Mouse (Mus musculus): ENCODE results near the gene Faap100. TPM values are rescaled to one million over a fixed set of nuclear protein-coding genes. Genes with fewer than 3 reads are reported as not detected.

Faap100 gene
- total RNA-seq, 2 experiments from 2014 or later: 16.7 to 16.9 TPM

DNA sequence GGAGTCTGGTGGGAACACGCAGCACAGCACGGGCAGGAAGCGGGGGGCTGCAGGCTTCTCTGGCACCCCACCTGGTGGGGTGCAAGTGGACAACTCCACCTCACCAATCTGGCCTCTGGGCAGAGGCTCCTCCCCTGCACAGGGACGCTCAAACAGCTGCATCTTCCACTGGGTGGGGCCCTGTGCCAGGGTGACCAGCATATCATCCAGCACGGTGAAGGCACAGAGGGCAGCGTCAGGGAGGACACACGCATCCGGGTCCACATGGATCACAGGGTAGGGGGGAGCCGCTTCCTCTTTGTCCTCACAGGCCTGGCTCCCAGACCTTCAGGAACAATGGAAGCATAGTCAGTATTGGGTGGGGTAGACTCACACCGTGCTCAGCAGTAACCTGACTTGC is 1.2 kb downstream of the Faap100 start:
- DNase-seq (ENCODE audit: low spot score in 2 of 2): no peak

DNA sequence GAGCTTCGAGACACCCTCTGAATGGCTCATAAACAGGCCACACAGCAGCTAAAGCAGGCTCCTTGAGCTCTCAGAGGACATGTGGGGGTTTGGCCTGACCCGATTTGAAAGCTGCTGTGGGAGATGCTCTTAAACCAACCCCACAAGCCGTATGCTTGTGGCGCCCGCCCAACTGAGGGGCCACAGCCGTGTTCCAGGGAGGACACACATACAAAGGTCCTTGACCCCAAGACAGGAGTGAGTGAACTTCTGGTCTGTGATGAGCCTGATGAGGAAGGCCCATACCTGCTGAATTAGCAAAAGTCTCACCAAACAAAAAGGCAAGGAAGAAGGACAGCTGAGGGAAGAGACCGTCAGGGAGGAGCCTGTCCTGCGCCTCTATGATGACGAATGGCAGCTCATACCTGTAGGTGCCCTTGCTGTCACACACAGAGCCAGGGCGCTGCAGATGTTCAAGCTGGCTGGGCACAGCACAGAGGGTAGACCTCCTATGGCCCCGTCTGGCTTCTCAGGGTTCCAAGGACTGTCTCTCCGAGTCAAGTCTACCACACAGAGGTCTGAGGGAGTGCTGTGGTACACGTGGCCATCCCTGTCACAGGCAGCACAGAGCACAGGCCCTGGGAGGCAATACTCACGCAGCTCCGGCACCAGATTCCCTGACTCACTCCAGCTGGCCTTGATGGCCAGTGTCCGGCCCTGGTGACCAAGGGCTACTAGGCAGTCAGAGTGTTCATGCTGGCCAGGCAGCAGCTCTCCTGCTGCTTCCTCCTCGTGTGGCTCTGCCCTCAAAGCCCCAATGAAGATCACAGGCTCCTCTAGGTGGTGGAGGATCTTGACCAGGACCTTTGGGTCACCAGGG is 2.0 kb downstream of the Faap100 start:
- no peak for DNase-seq (ENCODE audit: low spot score in 2 of 2)

DNA sequence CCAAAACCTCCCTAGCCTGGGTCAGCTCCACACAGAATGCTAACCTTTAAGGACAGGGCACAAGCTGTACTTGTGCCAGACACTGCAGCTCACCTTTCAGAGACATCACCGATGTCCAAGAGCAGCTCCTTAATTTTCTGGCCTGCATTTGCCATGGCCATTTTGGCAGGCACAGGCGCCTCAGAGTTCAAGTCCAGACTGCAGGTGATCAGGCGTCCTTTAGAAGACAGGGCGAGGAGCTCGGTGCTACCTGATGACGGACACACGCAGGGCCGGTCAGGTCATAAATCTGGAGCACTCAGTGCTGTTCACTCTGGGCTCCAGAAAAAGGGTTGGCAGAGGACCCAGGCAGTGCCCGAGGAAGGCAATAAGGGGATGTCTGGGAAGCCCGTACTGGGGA is 3.2 kb downstream of the Faap100 start:
- no peak for DNase-seq (ENCODE audit: low spot score in 2 of 2)

DNA sequence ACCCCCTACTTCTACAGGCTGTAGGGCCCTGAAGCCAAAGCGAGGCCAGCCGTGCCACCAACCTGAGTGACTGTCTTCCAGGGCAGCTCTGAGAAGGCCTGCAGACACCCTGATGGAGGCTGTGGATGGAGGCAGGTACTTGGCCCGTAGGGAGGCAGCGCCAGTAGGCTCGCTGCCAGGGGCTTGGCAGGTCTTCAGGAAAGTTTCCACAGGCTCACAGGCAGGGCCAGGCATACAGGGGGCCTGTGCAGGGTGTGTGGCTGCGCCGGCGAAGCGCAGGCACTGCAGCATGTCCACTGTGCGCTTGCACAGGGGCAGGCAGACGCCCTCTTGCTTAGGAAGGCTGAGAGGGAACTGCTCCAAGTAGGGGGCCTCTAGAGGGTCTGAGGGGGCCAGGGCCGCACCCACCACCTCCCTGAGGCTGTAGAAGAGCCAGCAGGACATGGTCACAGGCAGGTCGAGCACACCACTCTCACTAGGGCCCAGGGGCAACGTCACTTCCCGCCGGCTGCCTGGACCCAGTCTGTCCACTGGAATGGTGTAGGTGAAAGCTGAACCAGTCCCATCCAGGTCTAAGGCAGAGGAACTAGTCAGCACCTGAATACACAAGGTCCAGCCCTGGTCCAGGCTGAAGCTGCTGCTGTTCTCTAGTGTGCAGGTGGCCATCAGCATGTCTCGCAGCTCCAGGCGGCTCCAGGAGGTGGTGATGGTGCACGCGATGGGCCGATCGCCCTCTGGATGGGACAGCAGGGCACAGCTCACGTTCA is 4.6 kb downstream of the Faap100 start:
- no peak for DNase-seq (ENCODE audit: low spot score in 2 of 2)

DNA sequence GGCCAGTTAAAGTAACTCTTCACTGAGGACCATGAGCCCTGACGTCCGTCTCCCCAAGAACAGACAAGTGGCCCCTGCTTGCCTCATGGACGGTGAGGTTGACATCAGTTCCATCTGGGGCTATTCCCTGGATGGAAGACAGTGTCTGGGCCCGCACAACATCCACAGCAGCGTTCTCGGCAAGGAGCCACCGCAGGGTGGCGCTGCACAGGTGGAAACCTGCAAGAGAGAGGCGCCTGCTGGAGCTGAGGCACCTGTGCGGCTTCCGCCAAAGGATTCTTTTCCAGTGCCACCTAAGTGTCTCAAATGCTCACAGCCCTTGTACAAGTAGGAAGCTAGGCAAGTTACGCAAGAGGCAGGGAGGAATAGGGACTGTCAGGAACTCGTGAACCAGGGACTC is 5.5 kb downstream of the Faap100 start:
- DNase-seq (ENCODE audit: low spot score in 2 of 2): no peak

DNA sequence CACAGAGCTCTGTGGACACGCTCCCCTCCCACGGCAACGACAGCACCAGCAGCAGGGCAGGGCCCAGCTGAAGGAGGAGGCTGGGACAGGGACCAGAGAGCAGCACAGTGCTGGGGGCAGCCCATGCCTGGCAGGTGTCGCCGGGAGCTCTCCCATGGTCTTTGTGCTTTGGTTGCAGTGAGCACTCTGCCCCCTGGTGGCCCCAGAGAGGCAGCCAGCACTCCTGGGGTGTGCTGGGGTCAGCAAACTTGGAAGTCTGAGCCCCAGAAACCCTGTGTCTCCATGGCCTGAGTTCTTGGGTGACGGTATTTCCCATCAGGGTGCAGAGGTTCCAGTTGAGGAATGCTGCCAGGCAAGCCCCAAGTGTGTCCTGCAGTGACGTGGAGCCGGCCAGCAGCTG is 8.9 kb downstream of the Faap100 start:
- peak in 1 of 2 experiments; percentile 69 for DNase-seq (ENCODE audit: low spot score in 2 of 2)

DNA sequence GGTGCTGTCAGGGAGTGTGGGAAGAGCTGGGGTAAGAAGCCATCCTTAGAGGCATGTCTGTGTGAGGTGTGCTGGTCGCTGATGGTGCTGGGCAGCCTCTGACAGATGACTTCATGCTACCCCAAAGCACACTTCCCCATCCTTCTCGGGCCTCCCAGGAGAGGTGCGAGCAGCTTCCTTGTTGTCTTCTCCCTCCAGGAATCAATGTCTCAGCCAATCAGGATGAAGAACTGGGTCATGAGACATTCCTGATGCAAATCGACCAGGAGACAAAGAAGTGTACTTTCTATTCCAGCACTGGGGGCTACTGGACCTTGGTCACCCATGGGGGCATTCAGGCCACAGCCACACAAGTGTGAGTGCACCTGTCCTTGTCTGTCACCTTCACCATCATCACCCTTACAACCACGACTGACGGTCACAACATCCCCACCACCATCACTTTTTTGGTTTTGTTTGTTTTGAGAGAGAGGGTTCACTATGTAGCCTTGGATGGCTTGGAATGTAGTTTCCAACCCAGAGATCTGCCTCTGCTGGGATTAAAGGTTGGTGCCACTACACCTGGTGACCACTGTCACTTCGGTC is 12.0 kb downstream of the Faap100 start:
- DNase-seq (ENCODE audit: low spot score in 2 of 2): no peak

DNA sequence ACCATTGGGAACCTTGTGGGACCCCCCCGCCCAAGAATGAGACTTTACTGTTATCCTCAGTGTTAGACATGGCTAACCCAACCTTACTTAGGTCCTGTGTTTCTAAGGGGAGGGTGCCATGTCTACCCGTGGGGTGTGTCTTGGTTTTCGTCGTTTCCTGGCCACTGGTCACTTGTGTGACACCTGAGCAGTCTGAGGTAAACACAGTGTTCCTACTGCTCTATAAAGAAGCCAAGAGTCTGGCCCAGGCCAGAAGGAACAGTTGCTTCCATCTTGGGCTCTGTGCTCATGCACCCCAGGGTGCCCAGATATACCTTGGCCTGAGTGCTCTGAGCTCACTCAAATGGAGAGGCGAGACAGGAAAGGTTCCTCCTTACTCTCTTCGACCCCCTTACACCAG is 15.7 kb downstream of the Faap100 start:
- DNase-seq (ENCODE audit: low spot score in 2 of 2): no peak

DNA sequence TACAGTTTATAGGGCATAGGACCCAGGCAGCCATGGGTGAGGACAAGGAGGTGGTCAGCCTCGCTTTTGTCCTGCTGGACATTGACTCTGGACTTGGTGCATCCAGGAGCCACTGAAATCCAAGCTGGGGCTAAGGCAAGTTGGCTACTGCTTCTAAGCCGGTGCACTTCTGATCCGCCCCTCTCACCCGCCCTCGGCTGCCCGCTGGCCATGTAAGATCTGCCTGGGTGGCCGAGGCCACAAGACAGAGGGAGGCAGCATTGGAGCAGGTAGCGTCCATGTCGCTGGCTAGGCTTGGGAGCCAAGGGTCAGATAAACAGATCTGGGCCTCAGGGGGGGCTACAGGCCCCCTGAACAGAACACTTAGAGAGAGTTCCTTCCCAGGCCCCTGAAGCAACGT is 17.3 kb downstream of the Faap100 start, which contains the start of gene Fscn2:
TSS of gene Fscn2 (plus strand) at position 240 of the 400 bp plus-strand sequence.
- DNase-seq (ENCODE audit: low spot score in 2 of 2): peak in 1 of 2 experiments; percentile 14

DNA sequence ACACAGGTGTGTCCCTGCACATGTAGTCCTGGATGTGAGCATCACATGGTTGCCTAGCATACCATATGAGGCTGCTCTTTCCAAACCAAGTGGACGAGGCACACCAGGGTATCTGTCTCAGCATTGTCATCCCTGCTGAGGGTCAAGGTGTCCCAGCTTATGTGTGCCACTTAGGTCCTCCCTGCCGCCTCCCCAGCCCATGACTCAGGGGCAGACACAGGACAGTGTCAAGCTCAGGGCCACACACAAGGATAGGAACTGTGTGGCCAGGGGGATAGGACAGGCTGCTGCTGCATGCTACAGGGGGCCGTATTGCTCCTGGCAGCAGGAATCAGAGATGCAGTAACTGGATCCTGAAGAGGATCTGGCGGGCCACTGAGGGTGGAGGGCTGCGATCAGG is 17.8 kb downstream of the Faap100 start:
- peak in 1 of 2 experiments; percentile 14 for DNase-seq (ENCODE audit: low spot score in 2 of 2)

DNA sequence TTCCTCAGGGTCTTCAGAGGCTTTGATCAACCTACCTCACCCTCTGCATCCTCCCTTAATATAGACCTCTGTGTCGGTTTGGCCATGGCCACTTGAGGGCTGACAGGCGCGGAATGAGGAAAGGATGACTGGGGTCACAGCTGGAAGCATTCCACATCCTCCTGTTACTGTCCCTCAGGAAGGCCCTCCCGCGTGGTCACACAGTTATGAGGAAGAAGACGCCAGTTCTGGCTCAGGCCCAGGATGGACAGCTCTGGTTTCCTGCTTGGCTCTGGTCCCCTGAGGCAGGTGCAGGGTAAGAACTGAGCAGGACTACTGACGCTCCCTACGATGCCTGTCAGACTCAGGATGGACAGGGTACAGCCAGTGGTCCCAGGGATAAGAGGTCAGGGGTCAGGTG is 18.5 kb downstream of the Faap100 start:
- DNase-seq (ENCODE audit: low spot score in 2 of 2): peak; percentile 38 to 72

DNA sequence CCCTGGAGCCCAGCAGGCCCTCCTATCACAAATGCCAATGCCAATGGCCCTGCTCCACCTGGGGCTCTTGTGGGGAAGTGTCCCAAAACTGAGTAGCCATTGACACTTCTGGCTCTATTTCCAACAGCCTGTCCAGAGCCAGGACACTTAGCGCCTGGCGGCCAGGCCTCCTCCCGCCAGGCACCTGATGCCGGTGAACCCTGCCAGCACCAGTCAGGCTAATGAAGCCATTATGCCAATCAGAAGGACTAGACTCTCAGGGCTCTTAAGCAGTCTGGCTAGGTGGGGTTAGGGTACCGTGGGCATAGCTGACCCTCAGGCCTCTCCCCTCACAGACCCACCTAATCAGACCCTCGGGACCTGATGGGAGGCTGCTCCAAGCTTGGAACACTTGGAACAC is 19.2 kb downstream of the Faap100 start:
- DNase-seq (ENCODE audit: low spot score in 2 of 2): peak in 1 of 2 experiments; percentile 19

DNA sequence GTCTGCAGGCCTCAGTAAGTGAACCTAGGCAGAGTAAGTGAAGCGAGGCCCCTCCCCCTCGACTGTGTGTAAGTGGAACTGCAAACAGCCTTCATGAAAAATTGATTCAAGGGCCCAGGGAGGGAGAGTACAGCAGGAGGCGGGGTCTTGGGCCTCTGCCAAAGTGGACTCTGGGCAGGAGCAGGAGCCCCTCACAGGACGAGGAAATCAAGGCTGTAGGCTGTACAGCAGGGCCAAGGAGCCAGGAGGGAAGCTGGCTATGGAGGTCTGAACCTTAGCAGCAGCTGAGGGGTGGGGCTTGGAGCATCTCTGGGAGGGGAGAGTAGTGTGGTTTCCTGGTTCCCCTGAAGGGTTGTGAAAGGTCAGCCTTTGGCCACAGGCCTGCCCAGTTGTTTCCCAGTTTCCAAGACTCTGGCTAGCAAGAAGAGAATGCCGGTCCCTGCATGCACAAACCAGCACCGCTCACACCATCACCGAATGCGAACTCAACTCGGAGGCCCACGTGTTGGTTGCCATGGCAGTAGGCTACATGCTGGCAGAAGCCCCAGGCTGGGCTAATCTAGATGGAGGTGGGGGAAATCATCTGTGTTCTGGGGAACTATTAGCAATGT is 20.7 kb downstream of the Faap100 start:
- DNase-seq (ENCODE audit: low spot score in 2 of 2): peak in 1 of 2 experiments; percentile 78

DNA sequence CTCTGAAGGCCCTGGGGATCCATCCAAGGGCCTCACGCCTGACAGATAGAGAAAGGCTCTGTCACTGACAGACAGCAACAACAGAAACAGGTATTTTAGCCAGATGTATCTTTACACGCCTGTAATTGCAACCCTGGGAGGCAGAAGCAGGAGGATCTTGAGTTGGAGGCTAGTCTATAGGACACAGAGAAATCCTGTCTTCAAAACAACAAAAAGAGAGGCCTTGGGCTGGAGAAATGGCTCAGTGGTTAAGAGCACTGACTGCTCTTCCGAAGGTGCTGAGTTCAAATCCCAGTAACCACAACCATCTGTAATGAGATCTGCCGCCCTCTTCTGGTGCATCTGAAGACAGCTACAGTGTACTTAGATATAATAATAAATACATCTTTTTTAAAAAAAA is 21.7 kb downstream of the Faap100 start:
- no peak for DNase-seq (ENCODE audit: low spot score in 2 of 2)

DNA sequence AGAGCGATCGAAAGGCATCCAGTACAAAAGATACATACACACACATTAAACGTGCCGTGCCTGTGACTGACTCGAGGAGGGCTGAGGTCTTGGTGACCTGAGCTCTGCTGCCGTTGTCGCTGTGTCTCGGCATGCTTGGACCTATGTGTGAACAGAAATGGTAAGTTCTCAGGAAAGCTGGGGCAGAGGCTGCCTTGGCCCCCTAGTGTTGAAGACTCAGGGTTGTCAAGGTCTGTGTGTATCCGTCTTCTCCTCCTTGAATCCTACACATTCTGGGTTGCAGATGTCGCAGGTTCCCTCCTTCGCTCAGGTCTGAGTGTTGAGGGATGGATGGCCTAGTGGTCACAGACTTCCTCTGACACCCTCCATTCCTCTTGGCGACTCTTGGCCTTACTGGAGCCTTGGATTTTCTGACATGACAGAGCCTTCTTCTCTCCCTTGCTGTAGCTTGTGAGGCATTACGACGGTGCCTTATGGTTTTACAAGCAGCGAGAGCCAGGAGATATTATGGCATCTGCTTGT is 22.2 kb downstream of the Faap100 start:
- no peak for DNase-seq (ENCODE audit: low spot score in 2 of 2)

DNA sequence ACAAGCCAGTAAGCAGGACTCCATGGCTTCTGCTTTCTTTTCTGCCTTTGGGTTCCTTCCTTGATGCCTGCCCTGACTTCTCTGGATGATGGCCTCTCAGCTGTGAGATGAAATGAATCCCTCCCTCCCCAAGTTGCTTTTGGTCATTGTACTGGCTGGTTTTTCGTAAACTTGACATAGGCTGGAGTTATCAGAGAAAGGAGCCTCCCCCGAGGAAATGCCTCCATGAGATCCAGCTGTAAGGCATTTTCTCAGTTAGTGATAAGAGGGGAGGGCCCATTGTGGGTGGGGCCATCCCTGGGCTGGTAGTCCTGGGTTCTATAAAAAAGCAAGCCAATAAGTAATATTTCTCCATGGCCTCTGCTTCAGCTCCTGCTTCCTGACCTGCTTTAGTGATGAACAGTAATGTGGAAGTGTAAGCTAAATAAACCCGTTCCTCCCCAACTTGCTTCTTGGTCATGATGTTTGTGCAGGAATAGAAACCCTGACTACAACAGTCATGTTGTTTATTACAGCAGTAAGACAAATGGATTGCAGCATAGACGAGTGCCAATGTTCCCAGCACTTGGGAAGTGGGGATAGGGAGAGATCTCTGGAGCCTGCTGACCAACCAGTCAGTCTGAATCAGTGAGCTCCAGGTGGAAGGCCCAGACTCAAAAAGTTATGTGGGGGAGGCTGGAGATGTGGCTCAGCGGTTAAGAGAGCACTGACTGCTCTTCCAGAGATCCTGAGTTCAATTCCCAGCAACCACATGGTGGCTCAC is 23.1 kb downstream of the Faap100 start:
- peak in 1 of 2 experiments; percentile 8 for DNase-seq (ENCODE audit: low spot score in 2 of 2)

DNA sequence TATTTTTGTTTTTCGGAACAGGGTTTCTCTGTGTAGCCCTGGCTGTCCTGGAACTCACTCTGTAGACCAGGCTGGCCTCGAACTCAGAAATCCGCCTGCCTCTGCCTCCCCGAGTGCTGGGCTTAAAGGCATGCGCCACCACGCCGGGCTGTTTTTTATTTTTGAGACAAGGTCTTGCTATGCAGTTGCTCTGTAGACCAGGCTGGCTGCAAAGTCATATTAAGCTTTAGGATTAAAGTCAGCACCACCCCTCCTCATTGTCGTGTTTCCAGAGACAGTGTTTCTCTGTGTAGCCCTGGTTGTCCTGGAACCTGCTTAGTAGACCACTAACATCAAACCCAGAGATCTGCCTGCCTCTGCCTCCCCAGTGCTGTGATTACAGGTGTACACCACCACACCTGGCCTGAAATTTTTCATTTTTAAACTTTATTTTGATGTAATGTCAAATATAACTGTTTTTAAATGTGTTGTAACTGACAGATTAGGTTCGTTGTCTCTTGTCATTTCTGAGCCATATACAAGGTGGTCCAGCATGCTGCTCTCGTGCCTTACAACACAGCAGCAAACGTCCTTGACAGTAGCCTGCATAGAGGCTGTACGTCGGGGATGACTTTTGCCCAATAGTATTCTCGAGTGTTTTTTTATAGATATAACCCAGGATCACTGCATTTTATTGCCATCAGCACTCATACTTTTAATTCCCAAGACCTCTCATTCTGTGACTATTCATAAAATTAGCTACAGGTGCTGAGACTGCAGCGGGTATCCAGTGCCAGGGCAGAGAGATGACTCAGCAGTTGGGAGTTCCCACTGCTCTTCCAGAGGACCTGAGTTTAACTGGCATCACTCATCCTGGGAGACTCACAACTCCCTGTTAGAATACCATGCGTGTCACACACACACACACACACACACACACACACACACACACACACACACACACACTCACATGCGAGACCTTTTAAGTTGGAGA is 24.0 kb downstream of the Faap100 start:
- peak; percentile 5 to 13 for DNase-seq (ENCODE audit: low spot score in 2 of 2)

DNA sequence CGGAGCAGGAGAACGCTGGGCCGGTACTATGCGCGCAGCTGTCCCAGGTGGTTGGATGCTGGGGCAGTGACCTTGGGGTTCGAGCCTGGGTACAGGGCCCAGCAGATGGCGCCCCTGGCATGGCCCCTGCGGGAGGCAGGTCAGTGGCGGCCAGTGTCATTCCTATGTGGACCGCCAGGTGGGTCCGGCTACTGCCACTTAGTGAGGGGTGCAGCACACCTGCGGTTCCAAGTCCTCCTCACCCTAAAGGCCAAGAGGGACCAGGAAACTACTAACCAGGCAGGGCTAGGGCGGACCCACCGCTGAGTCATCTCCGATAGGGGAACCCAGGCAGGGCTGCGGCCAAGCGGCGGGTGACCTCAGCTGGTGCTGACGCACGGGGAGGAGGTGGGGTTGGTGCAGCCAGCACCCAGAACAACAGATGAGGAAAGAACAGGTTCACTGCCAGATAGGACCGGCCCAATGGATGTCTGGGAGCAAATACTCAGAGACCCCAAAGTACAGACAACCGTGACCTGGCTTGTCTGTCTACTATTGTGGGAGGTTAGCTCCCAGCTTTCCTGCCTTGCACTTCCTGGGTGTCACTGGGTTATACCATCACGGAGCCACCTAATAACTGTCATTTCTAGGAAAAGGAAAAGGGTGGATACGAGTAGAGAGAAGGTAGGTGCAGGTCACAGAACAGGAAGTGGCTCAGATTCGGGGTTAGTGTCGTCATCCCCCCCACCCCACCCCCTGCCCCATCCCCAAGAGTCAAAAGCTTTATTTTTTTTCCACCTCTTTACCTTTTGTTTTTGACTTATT is 24.9 kb downstream of the Faap100 start:
- peak; percentile 63 to 80 for DNase-seq (ENCODE audit: low spot score in 2 of 2)
